11 mouse cellular contexts compared by ENCODE assay signal in the genomic region with DNA sequence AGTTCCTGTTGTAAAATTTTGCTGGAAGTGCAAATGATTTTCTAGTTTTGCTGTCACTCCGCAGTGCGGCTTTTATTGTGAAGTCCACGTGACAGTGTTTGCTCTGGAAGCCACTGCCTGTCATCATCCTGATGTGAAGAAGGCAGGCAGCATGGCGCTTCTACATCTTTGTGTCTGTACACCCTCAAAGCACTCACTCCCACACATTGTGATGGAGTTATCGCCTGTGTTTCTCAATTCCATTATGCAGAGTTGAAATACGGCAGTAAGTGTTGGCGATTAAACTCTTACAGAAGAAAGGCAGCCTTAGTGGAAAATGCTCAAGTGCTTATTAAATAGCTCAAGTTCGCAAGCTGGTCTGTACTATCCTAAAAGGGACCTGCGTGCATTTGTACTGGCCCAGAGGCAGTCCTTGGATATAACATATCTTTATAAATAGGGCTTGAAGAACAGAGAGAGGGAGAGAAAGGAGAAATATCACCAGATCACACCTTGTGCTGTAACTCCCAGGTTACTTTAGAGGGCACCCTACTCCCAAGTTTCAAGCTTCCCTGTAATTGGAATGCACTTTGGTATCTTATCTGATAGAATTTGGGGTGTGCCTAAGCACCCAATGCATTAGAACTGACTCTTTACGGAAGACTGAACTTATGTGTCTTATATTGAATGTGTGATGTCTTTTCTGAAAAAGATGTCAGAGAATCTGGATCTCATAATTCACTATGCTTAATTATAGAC.
DNase-seq lines count a peak whose midpoint lies in the region; ATAC-seq lines count a peak whose summit lies in the region.
"Had no signal": no experiment of that assay in that cellular context is flagged by ENCODE, and none has a peak within 500 bp of the region (broad histone marks: within the 10 kb centered on the region; RNA-seq: fewer than 3 reads in every experiment).

No protein-coding gene starts in this region.

- ATAC-seq in heart, embryonic 15.5 days (replicated peaks; ENCODE audit: insufficient number of reproducible peaks, insufficient read depth, low FRiP score, low read depth) = no peak
- no peak for ATAC-seq in kidney, embryonic 15.5 days (replicated peaks; ENCODE audit: low FRiP score)

- H3K4me3 ChIP-seq in heart, embryonic 15.5 days = no peak overlapping the region
- no peak overlapping the region for H3K4me3 ChIP-seq in kidney, embryonic 15.5 days (replicated peaks)
- H3K4me3 ChIP-seq: embryonic facial prominence, embryonic 15.5 days; neural tube, embryonic 12.5 days had no signal

- peak overlapping the region; percentile 22 for H3K4me2 ChIP-seq in heart, embryonic 15.5 days
- no peak overlapping the region for H3K4me2 ChIP-seq in kidney, embryonic 15.5 days
- H3K4me2 ChIP-seq: embryonic facial prominence, embryonic 15.5 days; neural tube, embryonic 12.5 days had no signal

- H3K9ac ChIP-seq in heart, embryonic 15.5 days = no peak overlapping the region
- no peak overlapping the region for H3K9ac ChIP-seq in kidney, embryonic 15.5 days
- H3K9ac ChIP-seq: embryonic facial prominence, embryonic 15.5 days; neural tube, embryonic 12.5 days had no signal

- no peaks in the 10 kb centered on the region for H3K36me3 ChIP-seq in heart, embryonic 15.5 days
- peaks cover 5% of the 10 kb centered on the region; the same call in 1 of the 2 replicates for H3K36me3 ChIP-seq in kidney, embryonic 15.5 days
- H3K36me3 ChIP-seq: embryonic facial prominence, embryonic 15.5 days; neural tube, embryonic 12.5 days had no signal

- H3K27me3 ChIP-seq in heart, embryonic 15.5 days = no peaks in the 10 kb centered on the region
- H3K27me3 ChIP-seq in kidney, embryonic 15.5 days = no peaks in the 10 kb centered on the region
- H3K27me3 ChIP-seq: embryonic facial prominence, embryonic 15.5 days; neural tube, embryonic 12.5 days had no signal

- 54% methylated on average over 10 of the region's 10 CpGs for WGBS in heart, embryonic 15.5 days
- WGBS in large intestine, adult 2 months = 70% methylated on average over 10 of the region's 10 CpGs
- 80% methylated on average over 10 of the region's 10 CpGs for WGBS in kidney, embryonic 15.5 days

- H3K4me1 ChIP-seq in heart, embryonic 15.5 days (replicated peaks) = peaks cover 28% of the 10 kb centered on the region
- no peaks in the 10 kb centered on the region for H3K4me1 ChIP-seq in kidney, embryonic 15.5 days
- H3K4me1 ChIP-seq: neural tube, embryonic 12.5 days had no signal

- no peaks in the 10 kb centered on the region for H3K9me3 ChIP-seq in heart, embryonic 15.5 days (replicated peaks)
- no peaks in the 10 kb centered on the region for H3K9me3 ChIP-seq in kidney, embryonic 15.5 days (replicated peaks)
- H3K9me3 ChIP-seq: embryonic facial prominence, embryonic 15.5 days; neural tube, embryonic 12.5 days had no signal

- no peak for DNase-seq in heart, adult 8-10 months (ENCODE audit: low spot score)
- DNase-seq in 416B (ENCODE audit: low read depth) (peak; percentile 5), NIH3T3 (ENCODE audit: low read depth) (peak; percentile 19)
- peak; percentile 35 for DNase-seq in large intestine, adult 2 months (ENCODE audit: low read depth, low spot score)
- DNase-seq in thymus, postnatal 10 days (ENCODE audit: low spot score in 2 of 2) = no peak
- no peak for DNase-seq in right cerebral cortex, adult 18-20 months
- DNase-seq: left cerebral cortex, postnatal 4 days had no signal

- no peak overlapping the region for H3K27ac ChIP-seq in heart, embryonic 15.5 days
- H3K27ac ChIP-seq in kidney, embryonic 15.5 days = no peak overlapping the region
- H3K27ac ChIP-seq: embryonic facial prominence, embryonic 15.5 days; neural tube, embryonic 12.5 days had no signal

Comparison
In these comparisons a context has a peak if more than half of its experiments do, and no peak if none do; other contexts are left out.
1. DNase-seq: peak in 416B (single experiment), NIH3T3 (single experiment) and large intestine, adult 2 months (single experiment); none in heart, adult 8-10 months (single experiment), thymus, postnatal 10 days (0 of 2) and right cerebral cortex, adult 18-20 months (single experiment).